Mouse (Mus musculus) embryo, embryonic 10.5 days (tissue): ENCODE results near the gene Gata2.

Source experiments
- DNase-seq: peaks from one replicate; pipeline ENCODE4 v3.0.0-alpha.2; 2015; ENCODE audit warnings: low spot score

Gata2 gene

GRCm38 (mm10) chr6:88208321-88208720 is 14.6 kb downstream of the Gata2 start:
- DNase-seq: no peak

- DNase-seq: no peak
Observed at GRCm38 (mm10) chr6:88209453-88209852, 15.8 kb downstream of the Gata2 start.

- no peak for DNase-seq
Observed at GRCm38 (mm10) chr6:88210182-88210581, 16.5 kb downstream of the Gata2 start.

- no peak for DNase-seq
Observed at GRCm38 (mm10) chr6:88215797-88216196, 22.1 kb downstream of the Gata2 start.

- DNase-seq: no peak
Observed at GRCm38 (mm10) chr6:88216199-88216598, 22.5 kb downstream of the Gata2 start.

- DNase-seq: no peak
Observed at GRCm38 (mm10) chr6:88219094-88219493, 25.4 kb downstream of the Gata2 start.

GRCm38 (mm10) chr6:88221968-88222367 is 28.3 kb downstream of the Gata2 start, which contains the start of gene Dnajb8:
Gene Dnajb8, plus strand, starts transcription at chr6:88222268.
- DNase-seq: no peak

GRCm38 (mm10) chr6:88226570-88226994 is 32.9 kb downstream of the Gata2 start:
- DNase-seq: peak; percentile 28

- no peak for DNase-seq
Observed at GRCm38 (mm10) chr6:88227537-88227936, 33.8 kb downstream of the Gata2 start.

- no peak for DNase-seq
Observed at GRCm38 (mm10) chr6:88229221-88229620, 35.5 kb downstream of the Gata2 start.

GRCm38 (mm10) chr6:88231821-88232220 is 38.1 kb downstream of the Gata2 start:
- no peak for DNase-seq

GRCm38 (mm10) chr6:88232221-88232620 is 38.5 kb downstream of the Gata2 start:
- DNase-seq: no peak

- no peak for DNase-seq
Observed at GRCm38 (mm10) chr6:88233996-88234395, 40.3 kb downstream of the Gata2 start.

- DNase-seq: peak; percentile 9
Observed at GRCm38 (mm10) chr6:88235461-88235860, 41.8 kb downstream of the Gata2 start.

- peak; percentile 68 for DNase-seq
Observed at GRCm38 (mm10) chr6:88235983-88236382, 42.3 kb downstream of the Gata2 start.

GRCm38 (mm10) chr6:88236513-88236912 is 42.8 kb downstream of the Gata2 start:
- DNase-seq: peak; percentile 18

GRCm38 (mm10) chr6:88242604-88243003 is 48.9 kb downstream of the Gata2 start:
- DNase-seq: peak; percentile 82

GRCm38 (mm10) chr6:88249231-88249630 is 55.5 kb downstream of the Gata2 start:
- no peak for DNase-seq

GRCm38 (mm10) chr6:88251396-88251795 is 57.7 kb downstream of the Gata2 start:
- DNase-seq: no peak

GRCm38 (mm10) chr6:88251798-88252478 is 58.2 kb downstream of the Gata2 start:
- no peak for DNase-seq

- DNase-seq: no peak
Observed at GRCm38 (mm10) chr6:88254082-88254481, 60.4 kb downstream of the Gata2 start.

GRCm38 (mm10) chr6:88255435-88255834 is 61.7 kb downstream of the Gata2 start:
- DNase-seq: no peak
